Mouse (Mus musculus): Measurements from ENCODE around the gene Cmc2.

Gene Cmc2

DNA sequence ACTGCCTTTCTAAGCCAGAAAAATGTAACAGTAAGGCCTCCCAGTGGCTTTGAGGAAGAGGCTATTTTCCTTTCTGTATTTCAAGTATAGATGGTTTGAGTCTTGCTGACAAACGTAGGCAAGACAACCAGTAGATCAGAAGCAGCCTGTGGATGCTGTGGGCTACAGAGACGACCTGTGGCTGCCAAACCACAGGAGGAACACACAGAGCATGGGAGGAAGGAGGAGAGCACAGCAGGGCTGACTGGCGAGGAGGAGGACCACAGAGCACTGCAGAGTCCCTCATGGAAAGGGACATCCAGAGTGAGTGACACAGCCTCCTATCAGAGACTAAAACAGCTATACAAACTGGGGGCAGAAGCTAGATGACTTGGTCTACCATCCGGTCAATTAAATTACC, 16.0 kb downstream of the Cmc2 start:
- DNase-seq: no peak

DNA sequence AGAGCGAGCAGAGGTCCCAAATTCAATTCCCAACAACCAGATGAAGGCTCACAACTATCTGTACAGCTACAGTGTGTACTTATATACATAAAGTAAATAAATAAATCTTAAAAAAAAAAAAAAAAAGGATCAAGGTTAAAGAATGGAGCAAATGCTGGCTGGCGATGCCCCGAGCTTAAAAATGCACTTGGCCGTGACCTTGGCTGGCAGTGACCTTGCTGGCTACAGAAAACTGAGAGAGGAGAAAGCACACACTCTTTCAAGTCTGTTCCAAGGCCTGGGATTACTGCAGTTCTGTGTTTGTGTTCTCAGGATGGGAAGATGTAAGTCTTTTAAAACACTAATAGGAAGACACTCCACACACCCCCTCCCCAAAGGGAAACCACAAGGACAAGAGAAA, 16.5 kb downstream of the Cmc2 start:
- no peak for DNase-seq

DNA sequence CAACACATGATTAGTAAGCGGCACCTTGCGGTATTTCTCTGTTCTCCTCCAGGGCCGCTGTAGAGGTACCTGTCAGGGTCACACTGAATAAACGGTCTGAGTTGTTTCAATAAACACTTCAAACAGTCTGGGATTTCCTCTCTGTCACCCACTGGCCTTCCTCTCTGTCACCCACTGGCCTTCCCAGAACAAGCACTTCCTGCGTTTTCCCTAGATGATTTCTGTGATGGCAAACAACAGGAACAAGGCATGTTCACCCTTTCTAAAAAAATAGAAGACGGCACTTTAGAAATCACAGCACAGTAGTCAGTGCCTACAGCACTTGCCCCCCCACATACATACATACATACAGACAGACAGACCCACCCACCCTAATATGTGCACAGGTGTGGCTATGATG, 25.7 kb downstream of the Cmc2 start:
- no peak for DNase-seq

DNA sequence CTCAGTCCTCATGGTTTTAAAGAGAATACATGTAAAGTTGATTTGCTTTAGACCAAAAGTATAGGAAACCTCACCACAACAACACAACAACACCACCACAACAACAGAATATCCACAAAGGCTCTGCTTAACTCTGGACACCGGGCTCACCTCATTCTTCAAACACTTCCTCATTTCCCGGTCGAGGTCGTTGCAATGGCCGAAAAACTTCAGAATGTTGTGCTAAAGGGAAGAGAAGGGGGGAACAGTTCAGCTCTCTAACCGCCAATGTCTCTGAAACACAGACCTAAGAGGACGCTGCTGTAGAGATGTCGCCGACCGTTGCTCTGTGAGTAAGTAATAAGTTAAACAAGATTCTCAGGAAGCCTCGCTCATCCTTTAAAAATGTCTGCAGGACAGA, 27.3 kb downstream of the Cmc2 start:
- no peak for DNase-seq

DNA sequence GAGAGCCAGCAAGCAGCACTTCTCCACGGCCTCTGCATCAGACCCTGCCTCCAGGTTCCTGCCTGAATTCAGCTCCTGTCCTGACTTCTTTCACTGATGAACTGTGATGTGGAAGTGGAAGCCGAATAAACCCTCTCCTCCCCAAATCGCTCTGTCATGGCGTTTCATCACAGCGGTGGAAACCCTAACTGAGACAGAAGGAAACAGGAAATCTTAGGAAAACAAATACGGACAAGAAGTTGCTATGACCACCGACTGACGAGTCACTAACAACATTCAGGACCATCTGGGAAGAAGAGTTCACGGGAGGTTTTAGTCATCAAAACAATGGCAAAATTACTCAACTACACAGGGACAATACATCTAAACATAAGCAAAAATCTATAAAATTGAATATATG, 28.6 kb downstream of the Cmc2 start:
- peak; percentile 13 for DNase-seq

DNA sequence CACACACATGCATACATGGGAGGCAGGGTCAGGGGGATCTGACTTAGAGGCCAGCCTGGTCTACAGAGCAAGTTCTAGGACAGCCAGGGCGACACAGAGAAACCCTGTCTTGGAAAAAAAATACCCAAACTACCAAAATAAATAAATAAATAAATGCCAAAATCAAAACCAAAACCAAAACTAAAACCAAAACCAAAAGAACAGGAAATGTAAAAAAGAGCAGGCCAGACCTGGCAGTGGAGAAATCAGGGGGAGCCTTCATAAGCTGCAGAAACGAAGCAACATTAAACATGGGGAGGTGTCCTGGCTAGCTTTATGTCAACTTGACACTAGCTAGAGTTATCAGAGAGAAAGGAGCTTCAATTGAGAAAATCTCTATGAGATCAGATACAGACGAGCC, 29.1 kb downstream of the Cmc2 start:
- DNase-seq: no peak

DNA sequence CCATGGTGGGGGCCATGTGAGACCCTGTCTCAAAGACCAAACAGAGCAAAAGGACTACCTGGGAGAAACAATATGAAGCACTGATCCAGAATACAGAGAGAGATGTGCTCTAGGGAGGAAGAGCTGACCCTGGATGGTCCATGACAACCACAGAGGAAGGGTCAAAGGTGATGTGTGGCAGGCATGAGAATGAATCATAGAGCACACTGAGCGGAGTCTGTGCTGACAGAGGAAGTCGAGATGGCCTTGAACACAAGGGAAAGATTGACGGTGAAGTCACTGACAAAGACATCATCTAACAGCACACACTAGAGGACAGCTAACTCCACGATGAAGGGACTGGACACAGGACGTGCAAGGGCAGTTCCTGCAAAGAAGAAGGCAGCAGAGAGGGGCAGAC, 29.8 kb downstream of the Cmc2 start:
- DNase-seq: no peak

DNA sequence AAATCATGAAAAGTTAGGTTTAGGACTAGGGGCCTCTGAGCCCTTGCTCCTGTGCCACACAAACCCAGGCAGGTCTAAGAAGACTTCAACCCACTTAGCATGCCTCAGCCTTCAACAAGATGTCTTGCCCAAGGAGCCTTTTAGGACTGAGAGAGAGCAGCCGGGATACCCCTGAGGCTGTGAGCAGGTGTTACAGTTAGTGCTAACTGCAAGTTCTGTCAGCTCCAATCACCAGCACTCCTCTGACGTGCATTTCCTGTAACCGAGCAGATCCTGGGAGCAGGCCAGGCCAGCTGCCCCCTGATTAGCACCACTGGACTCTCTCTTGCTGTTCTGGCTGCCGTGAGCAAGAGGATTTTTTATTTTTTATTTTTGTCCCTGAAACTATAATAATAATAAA, 33.4 kb downstream of the Cmc2 start:
- DNase-seq: no peak

DNA sequence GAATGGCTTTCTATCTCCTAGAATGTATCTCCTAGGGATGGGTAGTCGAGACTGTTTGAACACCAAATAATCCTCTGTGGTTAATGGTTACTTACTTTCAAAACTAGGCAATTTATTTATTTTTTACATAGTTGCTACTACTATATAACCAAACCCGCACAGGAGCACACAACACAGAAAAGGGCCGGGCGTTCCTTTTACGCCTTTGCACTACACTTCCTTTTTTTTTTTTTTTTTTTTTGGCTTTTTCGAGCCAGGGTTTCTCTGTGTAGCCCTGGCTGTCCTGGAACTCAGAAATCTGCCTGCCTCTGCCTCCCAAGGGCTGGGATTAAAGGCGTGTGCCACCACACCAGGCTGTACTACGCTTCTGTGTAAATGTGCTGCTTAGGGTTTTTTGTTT, 39.9 kb downstream of the Cmc2 start:
- DNase-seq: no peak

DNA sequence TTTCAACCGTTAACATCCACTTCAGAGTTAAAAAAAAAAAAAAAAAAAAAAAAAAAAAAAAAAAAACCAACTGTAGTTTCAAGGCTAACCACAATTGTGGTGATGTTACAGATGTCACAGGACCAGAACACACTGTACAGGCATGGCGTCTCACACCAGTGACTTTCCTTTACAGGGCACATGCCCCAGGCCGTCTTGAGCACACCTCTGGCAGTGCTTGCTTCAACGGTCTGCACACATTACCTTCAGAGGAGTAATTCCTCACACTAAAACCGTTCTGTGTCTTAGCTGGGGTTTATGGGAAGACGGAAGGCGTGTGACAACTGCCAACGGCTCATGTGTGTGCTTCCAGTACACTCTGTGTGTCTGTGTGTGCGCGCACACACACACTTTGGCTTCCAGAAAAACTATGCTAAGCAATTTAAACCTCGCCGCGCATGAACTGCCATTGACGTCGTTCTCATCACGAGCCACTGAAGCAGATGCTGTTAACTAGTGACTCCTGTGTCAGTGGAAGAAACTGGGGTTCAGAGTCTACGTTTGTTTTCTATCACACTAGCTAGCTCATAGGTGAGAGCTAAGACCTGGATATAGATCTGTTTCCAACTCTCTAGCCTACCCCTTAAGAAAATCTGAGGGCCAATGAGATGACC, 45.3 kb downstream of the Cmc2 start:
- DNase-seq: no peak

DNA sequence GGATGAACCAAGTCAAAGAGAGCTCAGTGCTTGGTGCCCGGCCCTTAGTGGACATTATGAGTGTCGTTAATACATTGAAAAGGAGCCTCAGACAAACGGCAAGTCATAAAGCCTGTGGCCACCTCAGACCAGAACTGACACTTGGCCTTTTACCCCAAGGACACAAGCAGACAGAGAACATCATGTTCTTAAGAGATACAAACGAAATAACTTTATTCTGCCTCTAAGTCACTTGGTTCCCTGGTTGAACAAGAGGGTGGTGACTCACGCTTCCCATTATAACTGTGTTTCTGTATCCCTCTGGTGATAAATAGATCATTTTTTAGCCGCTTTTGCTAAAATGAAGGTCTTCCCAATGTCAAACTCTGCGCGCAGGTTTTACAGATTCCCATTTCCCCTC, 47.3 kb downstream of the Cmc2 start:
- no peak for DNase-seq

DNA sequence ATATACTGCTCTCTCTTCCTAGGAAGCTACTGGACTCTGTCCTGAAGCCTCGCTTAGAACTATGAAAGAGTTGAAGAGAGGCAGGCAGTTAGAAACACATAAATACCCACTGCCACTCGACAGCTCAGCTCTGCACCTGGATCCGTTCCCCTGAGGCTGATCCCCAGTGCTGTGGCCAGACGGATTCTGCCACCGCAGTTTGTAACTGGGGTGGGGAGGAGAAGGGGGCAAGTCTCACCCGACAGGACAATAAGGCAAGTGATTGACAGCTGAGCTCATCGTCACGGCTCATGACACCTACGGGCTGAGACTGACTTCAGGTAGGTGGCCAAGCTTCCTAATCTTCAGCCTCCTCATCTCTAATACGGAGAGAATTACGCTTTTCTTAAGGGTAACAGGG, 47.7 kb downstream of the Cmc2 start:
- no peak for DNase-seq

DNA sequence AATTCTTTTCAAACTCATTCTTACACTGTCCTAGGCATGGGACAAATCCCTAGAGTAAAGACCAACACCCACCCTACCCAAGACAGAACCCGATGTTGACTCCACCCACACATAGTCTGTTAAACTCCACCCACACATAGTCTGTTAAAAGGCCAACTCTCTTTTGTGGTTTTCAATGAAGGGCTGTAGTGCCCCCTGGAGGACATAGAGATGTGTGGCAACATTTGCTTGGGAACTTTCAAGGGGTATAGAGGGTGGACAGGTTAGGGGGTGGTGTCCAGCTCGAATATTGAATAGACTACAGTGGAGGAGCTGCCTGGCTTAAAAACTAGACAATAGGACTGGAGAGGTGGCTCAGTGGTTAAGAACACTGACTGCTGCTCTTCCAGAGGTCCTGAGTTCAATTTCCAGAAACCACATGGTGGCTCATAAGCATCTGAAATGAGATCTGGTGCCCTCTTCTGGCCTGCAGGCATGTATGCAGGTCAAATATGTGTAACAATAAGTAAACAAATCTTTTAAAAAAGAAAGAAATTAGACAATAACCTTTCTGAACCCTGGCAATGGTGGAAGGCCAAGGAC, 48.4 kb downstream of the Cmc2 start:
- peak; percentile 31 for DNase-seq

DNA sequence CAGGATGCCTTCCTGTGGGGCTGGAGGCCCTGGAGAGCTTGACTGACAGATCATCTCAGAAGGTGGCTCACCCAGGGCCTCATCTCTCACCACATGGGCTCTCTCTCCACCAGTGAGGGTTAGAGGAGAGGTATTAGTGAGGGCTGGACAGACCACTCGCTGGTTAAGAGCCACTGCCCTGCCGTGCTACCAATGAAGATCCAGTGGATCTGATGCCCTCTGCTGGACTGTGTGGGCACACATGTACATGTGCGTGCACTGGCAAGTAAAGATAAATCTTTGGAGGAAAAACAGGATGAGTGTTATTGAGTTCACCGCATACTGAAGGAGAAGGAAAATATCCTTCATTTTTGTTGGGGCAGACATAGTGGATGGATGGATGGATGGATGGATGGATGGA, 52.6 kb downstream of the Cmc2 start:
- peak; percentile 71 for DNase-seq

DNA sequence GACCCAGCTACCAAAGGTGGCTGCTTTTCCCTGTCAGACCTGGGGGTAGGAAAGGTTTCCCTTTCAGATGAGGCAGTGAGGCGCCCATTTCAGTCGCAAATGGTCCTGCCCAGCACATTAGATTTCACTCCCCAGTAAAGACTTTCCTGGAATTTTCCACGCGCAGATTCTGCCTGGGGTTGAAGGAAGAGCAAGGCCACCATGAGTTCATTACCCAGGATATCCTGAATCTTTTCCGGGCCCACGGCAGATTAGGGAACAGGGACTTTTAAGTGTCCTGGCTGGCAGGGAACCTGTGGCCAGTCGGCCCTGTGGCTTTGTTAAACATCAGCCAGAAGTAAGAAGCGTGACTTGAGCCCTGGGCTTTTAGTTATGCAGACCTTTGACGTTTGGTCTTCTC, 53.9 kb downstream of the Cmc2 start:
- DNase-seq: peak; percentile 10

DNA sequence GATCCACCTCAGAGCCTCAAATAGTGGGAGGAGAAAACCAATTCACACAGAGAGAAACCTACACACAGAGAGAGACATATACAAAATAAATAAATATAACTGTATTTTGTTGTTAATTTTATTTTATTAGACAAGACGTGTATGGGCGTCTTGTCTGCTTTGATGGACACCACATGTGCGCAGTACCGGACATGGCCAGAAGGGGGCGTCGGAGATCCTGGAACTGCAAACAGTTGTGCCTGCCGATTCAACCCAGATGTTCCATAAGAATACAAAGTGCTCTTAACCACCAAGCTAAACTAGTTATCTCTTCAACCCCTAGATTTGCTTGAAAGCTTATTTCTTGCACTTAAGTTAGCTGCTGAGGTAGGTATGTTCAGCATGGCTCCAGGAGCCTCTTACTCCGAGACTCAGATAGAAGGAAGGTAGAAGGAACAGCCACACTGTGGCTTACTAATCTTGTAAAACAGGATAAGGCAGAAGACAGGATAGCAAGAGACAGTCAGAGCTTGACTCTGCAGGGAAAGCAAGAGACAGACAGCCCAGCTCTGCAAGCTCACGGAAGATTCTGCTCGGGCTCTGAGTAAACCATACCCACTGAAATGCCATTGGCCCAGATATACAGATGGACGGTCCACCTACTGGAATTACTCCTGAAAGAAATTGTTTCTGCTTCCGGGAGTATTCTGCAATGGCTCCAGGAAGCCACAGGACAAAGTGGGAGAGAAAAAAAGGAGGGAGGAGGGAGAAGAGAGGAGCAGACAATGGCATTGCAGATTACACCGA, 54.9 kb downstream of the Cmc2 start:
- DNase-seq: peak; percentile 61

DNA sequence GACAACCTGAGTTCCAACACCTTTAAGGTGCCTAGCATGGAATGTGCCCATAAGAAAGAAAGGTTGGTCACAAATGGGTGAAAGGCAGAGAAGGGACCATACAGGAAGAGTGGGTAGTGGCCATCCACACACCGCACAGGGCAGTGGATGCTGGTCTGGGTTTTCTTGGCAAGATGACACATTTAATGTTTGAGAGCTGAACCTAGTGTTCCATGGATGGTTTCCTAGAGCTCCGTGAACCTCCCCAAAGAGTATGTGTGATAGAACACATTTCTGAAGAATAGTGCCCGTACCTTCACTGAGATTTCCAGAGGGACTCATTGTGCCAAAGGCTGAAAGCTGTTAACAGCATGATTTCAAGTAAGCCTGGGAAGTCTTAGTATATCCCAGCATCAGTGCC, 56.7 kb downstream of the Cmc2 start:
- no peak for DNase-seq

DNA sequence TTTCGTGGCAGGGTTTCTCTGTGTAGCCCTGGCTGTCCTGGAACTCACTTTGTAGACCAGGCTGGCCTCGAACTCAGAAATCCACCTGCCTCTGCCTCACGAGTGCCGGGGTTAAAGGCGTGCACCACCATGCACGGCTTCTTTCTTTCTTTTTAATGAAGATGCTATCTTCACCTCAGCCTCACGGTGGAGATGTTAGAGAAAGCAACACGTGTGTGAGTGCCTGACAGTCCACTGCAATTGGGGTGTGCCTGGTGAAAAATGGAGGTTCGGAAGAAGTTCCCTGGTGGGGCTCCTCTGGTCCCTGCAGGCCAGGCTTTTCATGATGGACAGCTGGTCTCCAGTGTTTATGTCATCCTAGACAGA, 57.2 kb downstream of the Cmc2 start:
- no peak for DNase-seq

DNA sequence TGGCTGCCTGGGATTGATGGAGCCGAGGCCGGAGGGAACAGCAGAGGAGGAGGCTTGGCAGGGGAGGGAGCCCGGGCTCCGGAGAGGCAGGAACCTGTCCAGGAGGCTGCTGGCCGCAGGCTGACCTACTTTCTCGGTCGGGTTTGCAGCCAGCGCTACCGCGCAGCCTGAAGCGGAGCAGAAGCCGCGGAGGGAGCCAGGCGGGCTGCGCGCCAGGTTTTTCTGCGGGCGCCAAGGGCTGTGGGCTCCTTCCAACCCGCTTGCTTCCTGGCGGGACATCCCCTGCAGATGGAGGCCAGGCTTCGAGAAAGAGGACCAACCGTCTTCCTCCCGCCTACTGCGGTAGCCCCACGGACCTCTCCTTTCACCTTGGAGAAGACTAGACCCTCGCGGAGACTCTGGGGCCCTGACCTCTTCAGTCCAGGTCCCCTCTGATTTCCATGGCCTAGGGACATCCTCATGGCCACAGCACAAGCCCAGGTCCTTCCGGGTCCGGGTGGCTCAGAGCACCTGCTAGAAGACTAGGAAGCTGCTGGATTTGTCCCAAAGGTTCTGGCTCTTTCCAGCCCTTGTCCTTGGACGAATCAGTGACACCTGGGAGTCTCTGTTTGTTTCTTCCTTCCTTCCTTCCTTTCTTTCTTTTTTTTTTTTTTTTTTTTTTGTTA, 57.8 kb downstream of the Cmc2 start:
- peak; percentile 25 for DNase-seq

DNA sequence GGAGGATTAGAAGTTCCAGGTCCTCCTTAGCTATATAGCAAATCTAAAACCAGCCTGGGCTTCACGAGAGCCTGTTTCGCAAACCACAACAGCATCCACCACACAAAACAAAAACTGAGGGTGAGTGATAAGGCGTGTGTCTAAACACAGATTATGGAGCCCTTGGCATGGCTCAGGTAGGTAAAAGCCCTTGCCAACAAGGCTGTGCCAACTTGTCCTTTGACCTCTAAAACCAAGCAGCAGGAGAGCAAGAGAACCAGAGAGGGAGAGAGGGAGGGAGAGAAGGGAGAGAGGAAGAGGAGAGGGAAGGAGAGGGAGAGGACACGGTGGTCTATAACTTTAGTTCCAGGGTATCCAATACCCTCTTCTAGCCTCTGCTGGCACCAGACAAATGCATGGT, 59.1 kb downstream of the Cmc2 start:
- DNase-seq: no peak

DNA sequence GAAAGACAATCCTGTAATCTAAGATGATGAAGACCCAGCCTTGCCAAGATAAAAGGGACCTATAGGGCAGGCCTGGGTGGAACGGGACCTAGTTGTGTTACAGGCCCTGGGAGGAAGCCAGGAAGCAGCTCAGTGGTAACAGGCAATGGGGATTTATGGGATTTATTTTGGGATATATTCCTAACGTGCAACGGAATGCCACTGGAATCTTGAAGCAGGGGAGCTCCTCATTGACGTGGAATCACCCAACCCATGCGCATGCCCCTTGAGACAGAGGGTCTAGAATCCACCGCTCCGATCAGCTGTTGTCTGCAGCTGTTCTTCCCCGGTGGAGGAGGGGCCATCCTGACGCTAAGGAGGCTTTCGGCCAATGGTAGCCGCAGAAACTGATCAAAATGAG, 69.2 kb downstream of the Cmc2 start:
- no peak for DNase-seq

DNA sequence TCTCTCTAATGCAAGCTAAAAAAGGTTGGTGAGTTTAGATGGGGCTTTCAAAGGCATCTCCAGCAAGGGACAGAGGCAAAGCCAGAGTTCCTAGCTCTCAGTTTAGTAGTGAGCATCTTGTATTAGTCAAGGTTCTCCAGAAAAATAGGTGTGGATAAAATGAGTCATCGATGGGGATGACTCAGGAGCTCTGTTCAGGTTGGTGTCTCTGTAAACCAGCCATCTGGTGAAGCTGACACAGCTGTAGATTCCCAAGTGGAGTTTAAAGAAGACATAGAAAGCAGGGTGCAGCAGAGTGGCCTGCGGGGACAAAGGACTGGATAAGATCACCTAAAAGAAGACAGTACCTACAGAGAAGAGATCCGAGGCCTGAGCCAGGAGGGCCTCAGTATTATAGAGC, 73.2 kb downstream of the Cmc2 start:
- DNase-seq: no peak

DNA sequence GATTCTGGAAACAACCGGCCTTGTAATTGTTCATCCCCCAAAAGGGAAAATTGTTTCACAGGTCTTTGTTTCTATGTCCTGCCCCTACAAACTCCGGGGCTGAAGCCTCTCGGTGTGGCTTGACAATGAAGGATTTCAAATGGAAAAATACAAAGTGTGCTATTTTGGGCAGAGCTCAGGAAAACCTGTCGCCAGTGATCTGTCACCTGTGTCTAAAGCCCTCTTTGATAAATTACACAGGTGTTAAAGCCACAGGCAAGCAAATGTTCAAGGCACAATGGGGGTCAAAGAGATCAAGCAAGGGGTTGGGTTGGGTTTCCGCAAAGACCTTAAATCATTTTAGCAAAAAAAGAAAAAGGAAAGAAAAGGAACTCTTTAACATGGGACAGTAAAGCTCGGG, 78.6 kb downstream of the Cmc2 start:
- no peak for DNase-seq
